Mouse (Mus musculus) megakaryocyte, embryonic 14.5 days (primary cell): Measurements from ENCODE around the gene Cldn12.

ENCODE experiments used
- FLI1 ChIP-seq: IDR thresholded peaks from 2 replicates; pipeline ENCODE4 v1.6.1; 2012; ENCODE audit warnings: low read length, inconsistent platforms, mixed read lengths
- GATA1 ChIP-seq: IDR thresholded peaks from 3 replicates; pipeline ENCODE4 v1.6.1; 2012; ENCODE audit warnings: mixed read lengths, low read length, inconsistent platforms, borderline replicate concordance

DNA sequence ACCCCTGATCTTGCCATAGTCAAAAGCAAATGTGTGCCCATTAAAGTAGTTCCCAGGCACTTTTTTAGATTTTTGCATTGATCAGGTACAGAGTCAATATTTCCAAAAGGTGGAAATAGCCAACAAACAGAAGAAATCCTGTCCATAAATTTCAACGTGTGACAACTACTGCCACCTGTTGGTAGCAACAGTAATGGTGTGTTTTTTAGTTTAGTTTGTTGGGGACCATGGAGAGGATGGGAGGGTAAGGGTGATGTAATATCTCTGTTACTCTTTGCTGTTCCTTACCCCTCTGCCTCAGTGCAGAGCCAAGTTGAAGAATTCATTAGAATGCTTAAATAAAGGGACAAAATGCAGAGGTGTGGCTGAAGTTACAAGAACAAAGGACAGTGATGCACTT is 33.1 kb downstream of the Cldn12 start:
- no peak for TF ChIP-seq GATA1
- TF ChIP-seq FLI1, result no peak
